In genomic region chr13:81776217-81776616, GRCm38 (mm10) we compare ENCODE assay signal across 29 mouse cellular contexts.
"Had no signal": no experiment of that assay in that cellular context is flagged by ENCODE, and none has a peak within 500 bp of the region (broad histone marks: within the 10 kb centered on the region; RNA-seq: fewer than 3 reads in every experiment).

No protein-coding gene starts in this region.

- H3K4me3 ChIP-seq: embryonic facial prominence, embryonic 10.5 days; embryonic facial prominence, embryonic 12.5 days; embryonic facial prominence, embryonic 13.5 days; embryonic facial prominence, embryonic 15.5 days; erythroblast, embryonic 14.5 days; forebrain, embryonic 10.5 days; forebrain, embryonic 12.5 days; forebrain, embryonic 13.5 days; forebrain, embryonic 15.5 days; gastrocnemius, adult 2 months; heart, adult 2 months; heart, embryonic 10.5 days had no signal

- H3K27me3 ChIP-seq: embryonic facial prominence, embryonic 12.5 days; embryonic facial prominence, embryonic 13.5 days; embryonic facial prominence, embryonic 15.5 days; forebrain, embryonic 12.5 days; forebrain, embryonic 13.5 days; forebrain, embryonic 15.5 days had no signal

- H3K36me3 ChIP-seq: embryonic facial prominence, embryonic 10.5 days; embryonic facial prominence, embryonic 12.5 days; embryonic facial prominence, embryonic 13.5 days; embryonic facial prominence, embryonic 15.5 days; forebrain, embryonic 10.5 days; forebrain, embryonic 12.5 days; forebrain, embryonic 15.5 days; heart, embryonic 10.5 days had no signal

- H3K9me3 ChIP-seq: embryonic facial prominence, embryonic 10.5 days; embryonic facial prominence, embryonic 12.5 days; embryonic facial prominence, embryonic 13.5 days; embryonic facial prominence, embryonic 15.5 days; forebrain, embryonic 10.5 days; forebrain, embryonic 12.5 days; forebrain, embryonic 13.5 days; forebrain, embryonic 15.5 days; heart, embryonic 10.5 days had no signal

- H3K4me1 ChIP-seq: embryonic facial prominence, embryonic 10.5 days; embryonic facial prominence, embryonic 12.5 days; embryonic facial prominence, embryonic 13.5 days; embryonic facial prominence, embryonic 15.5 days; forebrain, embryonic 10.5 days; forebrain, embryonic 12.5 days; forebrain, embryonic 13.5 days had no signal

- ATAC-seq: forebrain, embryonic 13.5 days; forebrain, embryonic 14.5 days; forebrain, embryonic 15.5 days; forebrain, embryonic 16.5 days; forebrain, postnatal 0 days had no signal

- H3K27ac ChIP-seq: embryonic facial prominence, embryonic 10.5 days; embryonic facial prominence, embryonic 12.5 days; embryonic facial prominence, embryonic 13.5 days; embryonic facial prominence, embryonic 15.5 days; forebrain, embryonic 10.5 days; forebrain, embryonic 12.5 days; forebrain, embryonic 13.5 days; forebrain, embryonic 15.5 days; gastrocnemius, adult 2 months; heart, adult 2 months; heart, embryonic 10.5 days had no signal

- H3K9ac ChIP-seq: embryonic facial prominence, embryonic 12.5 days; embryonic facial prominence, embryonic 13.5 days; embryonic facial prominence, embryonic 15.5 days; forebrain, embryonic 12.5 days; forebrain, embryonic 13.5 days; forebrain, embryonic 15.5 days; forebrain, postnatal 0 days had no signal

- DNase-seq: cerebellum, adult 8-10 months; cerebellum, adult 9-10 months; cerebellum, adult 9-11 months; cerebellum, postnatal 10 days; cerebellum, postnatal 14 days; cerebellum, postnatal 25 days; cerebellum, postnatal 36 days; embryo, embryonic 11 days; forebrain, postnatal 0 days; gastrocnemius, adult 2 months; gastrocnemius, postnatal 10 days; gastrocnemius, postnatal 14 days; gastrocnemius, postnatal 25 days; gastrocnemius, postnatal 36 days; heart, adult 11 months; heart, adult 18-20 months; heart, adult 2 months had no signal
